Mouse (Mus musculus) CH12.LX (cell line): ENCODE measurements at regions not wholly inside any gene's neighbourhood (a gene's known extent, or its start where the extent isn't known, plus 50 kb on each side); places are given as distances from the start of the nearest gene placed in this dataset.

Source experiments
- CTCF ChIP-seq, 2 experiments: IDR thresholded peaks in 1 of 2; conservative IDR thresholded peaks in 1 of 2; 2 replicates each; pipeline ENCODE4 v1.5.1; 2011 to 2012; ENCODE audit warnings: low read depth in 2 of 2, low read length in 2 of 2, improper control_type of control experiment in 1 of 2, inconsistent platforms in 1 of 2, mild to moderate bottlenecking in 1 of 2, moderate library complexity in 1 of 2
- MYC ChIP-seq: IDR thresholded peaks from 2 replicates; pipeline ENCODE4 v1.6.1; 2011; ENCODE audit warnings: low read depth, mild to moderate bottlenecking, improper control_type of control experiment, low read length
- ZNF384 ChIP-seq: IDR thresholded peaks from 2 replicates; pipeline ENCODE4 v1.6.1; 2012; ENCODE audit warnings: low read depth, low read length, improper control_type of control experiment, inconsistent platforms

GRCm38 (mm10) chr3:50922347-50922746, 301.9 kb upstream of the Noct start:
- TF ChIP-seq ZNF384 (no peak), CTCF (conservative IDR thresholded peaks at IDR 0.05 in 1 of 2, IDR thresholded peaks at IDR 0.05 in 1 of 2; ENCODE audit: low read depth in 2 of 2, low read length in 2 of 2) (no peak), MYC (no peak)
